In genomic region chr12:105727964-105728363, GRCm38 (mm10) we compare ENCODE assay signal across 8 mouse cellular contexts. TPM values are rescaled to one million over a fixed set of nuclear protein-coding genes. Genes with fewer than 3 reads are reported as not detected.
A peak's percentile ranks its signal among the peaks of the same experiment; 100 is the strongest.
DNase-seq lines count a peak whose midpoint lies in the region; ATAC-seq and TF ChIP-seq lines count a peak whose summit lies in the region.
"Had no signal": no experiment of that assay in that cellular context is flagged by ENCODE, and none has a peak within 500 bp of the region (broad histone marks: within the 10 kb centered on the region; RNA-seq: fewer than 3 reads in every experiment).

No protein-coding gene starts in this region.

- peak; percentile 41 to 44 for DNase-seq in B cell, adult 2 months
- DNase-seq in NIH3T3 (ENCODE audit: low read depth): peak; percentile 84
- DNase-seq in lung, postnatal 14 days: peak; percentile 23
- no peak for DNase-seq in urinary bladder, adult 18-20 months (ENCODE audit: low spot score in 2 of 2)

- H3K9me3 ChIP-seq in intestine, postnatal 0 days (ENCODE audit: control insufficient read depth): no peaks in the 10 kb centered on the region
- no peaks in the 10 kb centered on the region for H3K9me3 ChIP-seq in intestine, embryonic 16.5 days (ENCODE audit: control insufficient read depth, low read length)
- H3K9me3 ChIP-seq: embryonic facial prominence, embryonic 13.5 days had no signal

- whole genome bisulfite sequencing in intestine, postnatal 0 days: 35% methylated on average over 8 of the region's 8 CpGs
- 31% methylated on average over 8 of the region's 8 CpGs for WGBS in intestine, embryonic 16.5 days

- no peak overlapping the region for H3K4me3 ChIP-seq in intestine, postnatal 0 days (ENCODE audit: low read depth, low read length)
- no peak overlapping the region for H3K4me3 ChIP-seq in intestine, embryonic 16.5 days (ENCODE audit: low read length)
- H3K4me3 ChIP-seq: embryonic facial prominence, embryonic 13.5 days had no signal

- no peak overlapping the region for H3K9ac ChIP-seq in intestine, postnatal 0 days (ENCODE audit: low read depth, low read length)
- H3K9ac ChIP-seq in intestine, embryonic 16.5 days (ENCODE audit: low read depth, low read length): no peak overlapping the region
- H3K9ac ChIP-seq: embryonic facial prominence, embryonic 13.5 days had no signal

- H3K4me1 ChIP-seq in intestine, postnatal 0 days (replicated peaks; ENCODE audit: control insufficient read depth, insufficient read depth, low read length): 0 out of 2 replicates have a peak, but pooled peaks cover 4% of the 10 kb centered on the region
- H3K4me1 ChIP-seq in intestine, embryonic 16.5 days (ENCODE audit: control insufficient read depth, insufficient read depth, low read length): no peaks in the 10 kb centered on the region
- H3K4me1 ChIP-seq: embryonic facial prominence, embryonic 13.5 days had no signal

- no peaks in the 10 kb centered on the region for H3K27me3 ChIP-seq in intestine, postnatal 0 days (replicated peaks; ENCODE audit: control insufficient read depth, insufficient read depth, low read length)
- no peaks in the 10 kb centered on the region for H3K27me3 ChIP-seq in intestine, embryonic 16.5 days (replicated peaks; ENCODE audit: control insufficient read depth, insufficient read depth, low read length)
- H3K27me3 ChIP-seq: embryonic facial prominence, embryonic 13.5 days had no signal

- ATAC-seq in intestine, postnatal 0 days: no peak
- no peak for ATAC-seq in intestine, embryonic 16.5 days
- peak; percentile 48; the same call in 1 of the 2 replicates for ATAC-seq in erythroblast, adult 5-6 weeks (replicated peaks; ENCODE audit: low FRiP score, poor library complexity, severe bottlenecking)

- H3K4me2 ChIP-seq in intestine, postnatal 0 days (replicated peaks; ENCODE audit: low read depth): no peak overlapping the region
- H3K4me2 ChIP-seq in intestine, embryonic 16.5 days (ENCODE audit: low read depth, low read length): no peak overlapping the region
- H3K4me2 ChIP-seq: embryonic facial prominence, embryonic 13.5 days had no signal

- TF ChIP-seq CTCF in intestine, postnatal 0 days (IDR thresholded peaks at IDR 0.05; ENCODE audit: low read depth): peak; percentile 81

- H3K36me3 ChIP-seq in intestine, postnatal 0 days (ENCODE audit: control insufficient read depth, insufficient read depth): no peaks in the 10 kb centered on the region
- H3K36me3 ChIP-seq in intestine, embryonic 16.5 days (ENCODE audit: control insufficient read depth, insufficient read depth, low read length): no peaks in the 10 kb centered on the region
- H3K36me3 ChIP-seq: embryonic facial prominence, embryonic 13.5 days had no signal

- no peak overlapping the region for H3K27ac ChIP-seq in intestine, postnatal 0 days (ENCODE audit: low read depth, low read length)
- no peak overlapping the region for H3K27ac ChIP-seq in intestine, embryonic 16.5 days (ENCODE audit: low read length)
- H3K27ac ChIP-seq: embryonic facial prominence, embryonic 13.5 days had no signal

RNA-seq across cellular contexts. Expression of gene Ak7, which starts 22.2 kb away (rescaled TPM):
- 0.18 and 0.24 TPM in 2 replicates for polyA plus RNA-seq in intestine, postnatal 0 days (2015; fragmentation: Nextera tagmentation; extraction: Ambion mirVana)
- polyA plus RNA-seq in intestine, embryonic 16.5 days (2015; fragmentation: Nextera tagmentation; extraction: Ambion mirVana): 0.40 and 0.49 TPM in 2 replicates
- total RNA-seq in erythroblast, adult 5-6 weeks (2015; ENCODE audit: low replicate concordance): not detected in 2 replicates
- total RNA-seq in erythroblast, adult 5-6 weeks (2017; ENCODE audit: low replicate concordance): not detected in 2 replicates

RNA-seq across cellular contexts. Expression of gene Atg2b, which starts 43.0 kb away (rescaled TPM):
- polyA plus RNA-seq in intestine, postnatal 0 days (2015; fragmentation: Nextera tagmentation; extraction: Ambion mirVana): 10.8 and 12.0 TPM in 2 replicates
- polyA plus RNA-seq in intestine, embryonic 16.5 days (2015; fragmentation: Nextera tagmentation; extraction: Ambion mirVana): 10.5 and 13.5 TPM in 2 replicates
- 15.5 and 27.3 TPM in 2 replicates for total RNA-seq in erythroblast, adult 5-6 weeks (2015; ENCODE audit: low replicate concordance)
- 16.7 and 21.6 TPM in 2 replicates for total RNA-seq in erythroblast, adult 5-6 weeks (2017; ENCODE audit: low replicate concordance)

RNA-seq across cellular contexts. Expression of gene Gskip, which starts 43.3 kb away (rescaled TPM):
- 35.0 and 35.6 TPM in 2 replicates for polyA plus RNA-seq in intestine, postnatal 0 days (2015; fragmentation: Nextera tagmentation; extraction: Ambion mirVana)
- 29.7 and 30.2 TPM in 2 replicates for polyA plus RNA-seq in intestine, embryonic 16.5 days (2015; fragmentation: Nextera tagmentation; extraction: Ambion mirVana)
- total RNA-seq in erythroblast, adult 5-6 weeks (2015; ENCODE audit: low replicate concordance): 5.0 and 6.5 TPM in 2 replicates
- total RNA-seq in erythroblast, adult 5-6 weeks (2017; ENCODE audit: low replicate concordance): 1.8 and 2.7 TPM in 2 replicates

RNA-seq across cellular contexts. Expression of gene Papola, which starts 56.5 kb away (rescaled TPM):
- polyA plus RNA-seq in intestine, postnatal 0 days (2015; fragmentation: Nextera tagmentation; extraction: Ambion mirVana): 101 and 110 TPM in 2 replicates
- 154 and 164 TPM in 2 replicates for polyA plus RNA-seq in intestine, embryonic 16.5 days (2015; fragmentation: Nextera tagmentation; extraction: Ambion mirVana)
- total RNA-seq in erythroblast, adult 5-6 weeks (2015; ENCODE audit: low replicate concordance): 63.8 and 82.3 TPM in 2 replicates
- 43.4 and 72.4 TPM in 2 replicates for total RNA-seq in erythroblast, adult 5-6 weeks (2017; ENCODE audit: low replicate concordance)

Comparison
In these comparisons a context has a peak if more than half of its experiments do, and no peak if none do; other contexts are left out.
1. DNase-seq: peak in B cell, adult 2 months (2 of 2), NIH3T3 (single experiment) and lung, postnatal 14 days (single experiment); none in urinary bladder, adult 18-20 months (0 of 2).